Mouse (Mus musculus): ENCODE measurements around the gene Serpinb13. TPM values are rescaled to one million over a fixed set of nuclear protein-coding genes. Genes with fewer than 3 reads are reported as not detected.

Serpinb13 gene
- polyA plus RNA-seq (2014; fragmentation: Illumina TruSeq; extraction: RNeasy Lipid Tissue Mini Kit (QIAGEN cat#74804)) = not detected

GRCm38 (mm10) chr1:106980684-106981083 lies at the start of gene Serpinb13:
Gene Serpinb13, plus strand, starts transcription at chr1:106980984.

GRCm38 (mm10) chr1:106934265-106934664 lies 46.5 kb upstream of the Serpinb13 start, which contains the start of gene Serpinb12:
Gene Serpinb12, plus strand, starts transcription at chr1:106934449.

Other genes with a start within 250 kb of the Serpinb13 start
- gene Kdsr, start 221.3 kb upstream of the Serpinb13 start, polyA plus RNA-seq (2014; fragmentation: Illumina TruSeq; extraction: RNeasy Lipid Tissue Mini Kit (QIAGEN cat#74804)) = 19.8 TPM
- gene Vps4b, start 184.3 kb upstream of the Serpinb13 start, polyA plus RNA-seq (2014; fragmentation: Illumina TruSeq; extraction: RNeasy Lipid Tissue Mini Kit (QIAGEN cat#74804)) = 185 TPM
- 0.88 TPM for gene Serpinb5, start 119.8 kb upstream of the Serpinb13 start, polyA plus RNA-seq (2014; fragmentation: Illumina TruSeq; extraction: RNeasy Lipid Tissue Mini Kit (QIAGEN cat#74804))
- 2.4 TPM for gene Serpinb12, start 46.5 kb upstream of the Serpinb13 start, polyA plus RNA-seq (2014; fragmentation: Illumina TruSeq; extraction: RNeasy Lipid Tissue Mini Kit (QIAGEN cat#74804))
- gene Serpinb3a, start 71.3 kb downstream of the Serpinb13 start, polyA plus RNA-seq (2014; fragmentation: Illumina TruSeq; extraction: RNeasy Lipid Tissue Mini Kit (QIAGEN cat#74804)) = not detected
- not detected for gene Serpinb3d, start 102.5 kb downstream of the Serpinb13 start, polyA plus RNA-seq (2014; fragmentation: Illumina TruSeq; extraction: RNeasy Lipid Tissue Mini Kit (QIAGEN cat#74804))